Mouse (Mus musculus) adrenal gland (tissue): Measurements from ENCODE around the gene Irf9.

Experiments used
- intact Hi-C: fragments of 180-260 bp; cut with DNase I; formaldehyde crosslinking; loops from one replicate; pipeline ENCODE4 v1.15.1; 2025

The Irf9 gene

DNA sequence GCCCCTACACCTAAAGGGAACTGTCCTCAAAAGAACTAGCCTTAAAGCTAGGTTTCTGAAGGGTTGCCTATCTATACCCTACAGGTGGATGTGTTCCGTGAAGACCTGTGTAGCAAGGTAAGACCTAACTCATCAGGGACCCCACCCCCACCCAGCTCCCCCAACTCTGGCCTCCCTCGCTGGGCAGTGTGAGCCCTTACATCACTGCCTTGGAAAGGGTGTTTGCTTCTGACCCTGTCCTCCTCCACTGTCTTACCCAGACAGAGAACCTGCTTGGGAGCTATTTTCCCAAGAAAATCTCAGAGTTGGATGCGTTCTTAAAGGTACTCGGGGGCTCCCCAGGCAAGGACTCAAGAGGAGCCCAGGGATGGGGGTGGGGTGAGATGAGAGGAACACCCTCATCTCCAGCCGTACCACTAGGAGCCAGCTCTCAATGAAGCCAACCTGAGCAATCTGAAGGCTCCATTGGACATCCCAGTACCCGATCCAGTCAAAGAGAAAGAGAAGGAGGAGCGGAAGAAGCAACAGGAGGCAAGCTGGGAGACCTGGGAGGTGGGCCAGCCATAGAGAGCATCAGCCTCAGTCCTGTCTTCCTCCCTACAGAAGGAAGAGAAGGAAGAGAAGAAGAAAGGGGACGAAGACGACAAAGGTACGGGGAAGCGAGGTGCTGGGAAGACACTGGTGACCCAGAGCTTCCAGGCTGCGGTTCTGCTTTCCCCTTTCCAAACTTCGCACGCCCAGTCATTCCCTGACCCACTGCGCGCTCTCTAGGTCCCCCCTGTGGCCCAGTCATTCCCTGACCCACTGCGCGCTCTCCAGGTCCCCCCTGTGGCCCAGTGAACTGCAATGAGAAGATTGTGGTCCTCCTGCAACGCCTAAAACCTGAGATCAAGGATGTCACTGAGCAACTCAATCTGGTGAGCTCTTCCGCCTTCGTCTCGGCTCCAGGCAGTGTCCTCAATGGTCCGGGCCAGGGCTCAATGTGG, 23.6 kb upstream of the Irf9 start:
- intact Hi-C loops = no loop called here

DNA sequence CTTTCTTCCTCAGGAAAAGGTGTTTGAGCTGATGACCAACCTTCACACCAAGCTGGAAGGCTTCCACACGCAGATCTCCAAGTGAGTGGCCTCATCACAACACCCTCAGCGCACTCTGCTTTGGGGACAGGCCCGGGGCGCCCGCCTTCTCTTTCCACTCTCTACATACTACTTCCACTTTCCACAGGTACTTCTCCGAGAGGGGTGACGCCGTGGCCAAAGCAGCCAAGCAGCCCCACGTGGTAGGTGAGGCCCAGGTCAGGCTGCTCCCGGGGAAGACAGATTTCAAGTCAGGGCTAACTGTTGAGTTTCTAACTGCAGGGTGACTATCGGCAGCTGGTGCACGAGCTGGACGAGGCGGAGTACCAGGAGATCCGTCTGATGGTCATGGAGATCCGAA, 22.6 kb upstream of the Irf9 start:
- intact Hi-C loops = no loop called here

- intact Hi-C loops = no loop called here
Observed at GRCm38 (mm10) chr14:55581981-55582681, 21.2 kb upstream of the Irf9 start.

DNA sequence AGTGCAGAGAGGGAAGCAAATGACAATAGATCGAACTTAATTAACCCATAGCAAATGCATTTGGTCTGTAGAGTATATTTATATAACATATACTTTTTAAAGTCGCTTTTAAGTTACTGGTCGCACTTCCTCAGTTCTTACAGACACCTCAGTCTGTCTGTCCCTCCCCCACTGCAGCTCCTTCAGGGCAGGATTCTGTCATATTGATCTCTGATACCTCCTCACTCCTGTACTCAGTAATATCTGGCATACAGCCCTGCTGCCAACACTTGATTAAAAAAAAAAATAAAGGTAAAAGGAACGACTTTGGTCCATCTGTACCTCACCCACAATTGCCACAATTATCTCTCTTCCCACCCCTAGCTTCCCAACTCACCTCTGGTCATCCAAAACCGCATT, 19.1 kb upstream of the Irf9 start:
- intact Hi-C loops = no loop called here

- intact Hi-C loops = no loop called here
Observed at GRCm38 (mm10) chr14:55584702-55585565, 18.4 kb upstream of the Irf9 start, which contains the start of gene Emc9. Emc9 (minus strand) TSS chr14:55585302.

DNA sequence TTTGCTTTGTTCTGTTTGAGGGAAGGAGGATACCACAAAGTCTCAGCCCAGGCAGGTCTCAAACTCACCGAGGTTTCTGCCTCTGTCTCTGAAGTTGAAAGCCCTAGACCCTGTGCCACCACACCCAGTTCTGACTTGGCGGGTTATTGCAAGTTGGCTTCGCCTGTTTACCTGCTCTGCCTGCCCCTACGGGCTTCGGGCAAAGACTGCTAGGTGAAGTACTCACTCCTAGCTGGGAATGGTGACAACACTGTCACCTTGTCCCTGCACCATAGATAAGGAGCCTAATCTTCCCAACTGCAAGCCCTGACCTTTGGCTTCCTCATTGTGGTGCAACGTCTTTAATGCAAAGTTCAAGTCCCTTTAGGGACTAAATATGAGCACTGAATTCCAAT, 17.8 kb upstream of the Irf9 start:
- intact Hi-C loops = no loop called here

DNA sequence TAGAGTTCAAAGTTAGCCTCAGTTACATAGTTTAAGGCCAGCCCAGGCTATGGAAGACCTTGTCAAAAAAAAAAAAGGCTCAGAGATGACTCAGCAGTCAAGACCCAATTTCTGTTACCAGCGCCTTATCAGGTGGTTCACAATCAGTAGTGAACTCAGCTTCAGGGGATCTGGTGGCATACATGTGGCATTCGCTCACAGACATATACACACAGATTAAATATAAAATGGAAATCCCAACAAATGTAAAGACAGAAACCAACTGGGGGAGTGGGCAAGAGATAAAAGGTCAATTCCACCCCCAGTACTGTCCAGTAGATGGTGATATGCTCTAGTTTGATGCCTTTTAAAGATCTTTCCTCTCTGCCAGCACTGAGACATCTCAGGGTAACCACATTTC, 17.2 kb upstream of the Irf9 start:
- intact Hi-C loops = no loop called here

DNA sequence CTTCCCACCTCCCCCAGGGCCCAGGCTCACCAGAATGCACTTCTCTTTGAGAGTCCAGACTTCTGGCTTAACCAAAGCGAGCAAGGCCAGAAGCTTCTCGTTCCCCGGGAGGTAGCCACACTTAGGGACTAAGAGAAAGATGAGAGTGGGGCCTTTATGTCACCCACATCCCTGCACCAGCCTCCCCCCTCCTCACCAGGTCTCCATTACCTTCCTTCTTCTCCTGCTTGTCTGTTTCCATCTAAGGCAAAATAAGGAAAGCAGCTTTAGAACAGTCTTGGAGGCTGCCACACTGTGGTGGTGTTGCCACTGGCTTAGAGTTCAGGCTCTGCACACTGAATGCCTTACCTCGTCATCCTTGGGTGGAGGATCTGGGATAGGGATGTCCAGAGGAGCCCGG, 14.1 kb upstream of the Irf9 start:
- intact Hi-C loops = no loop called here

DNA sequence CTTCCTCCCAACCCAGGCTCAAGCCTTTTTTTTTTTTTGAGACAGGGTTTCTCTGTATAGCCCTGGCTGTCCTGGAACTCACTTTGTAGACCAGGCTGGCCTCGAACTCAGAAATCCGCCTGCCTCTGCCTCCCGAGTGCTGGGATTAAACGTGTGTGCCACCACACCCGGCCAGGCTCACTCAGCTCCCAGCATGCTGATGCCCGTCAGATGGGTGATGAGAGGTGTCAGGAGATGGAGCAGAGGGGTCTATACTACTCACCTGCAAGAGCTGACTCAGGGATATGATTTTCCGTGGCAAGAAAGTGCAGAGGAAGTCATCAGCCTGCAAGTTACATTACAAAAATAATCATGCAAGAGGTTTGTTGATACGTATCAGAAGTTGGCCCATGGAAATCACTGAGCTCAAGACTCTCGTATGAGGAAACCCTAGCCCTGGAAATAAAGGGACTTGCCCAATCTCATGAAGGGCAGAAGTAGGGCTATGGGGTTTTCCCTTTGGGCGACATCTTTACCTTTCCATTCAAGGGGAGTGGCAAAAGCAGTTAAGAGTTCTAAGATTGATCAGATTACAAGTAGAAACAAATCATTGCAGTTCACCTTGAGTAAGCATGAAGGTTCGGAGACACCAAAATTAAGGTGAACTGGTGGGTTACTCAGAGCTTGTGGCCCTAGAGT, 13.5 kb upstream of the Irf9 start:
- intact Hi-C loops = no loop called here

- intact Hi-C loops = no loop called here
Observed at GRCm38 (mm10) chr14:55590748-55591330, 12.5 kb upstream of the Irf9 start, which contains the start of gene Psme2. Psme2 (minus strand) TSS chr14:55591113.

DNA sequence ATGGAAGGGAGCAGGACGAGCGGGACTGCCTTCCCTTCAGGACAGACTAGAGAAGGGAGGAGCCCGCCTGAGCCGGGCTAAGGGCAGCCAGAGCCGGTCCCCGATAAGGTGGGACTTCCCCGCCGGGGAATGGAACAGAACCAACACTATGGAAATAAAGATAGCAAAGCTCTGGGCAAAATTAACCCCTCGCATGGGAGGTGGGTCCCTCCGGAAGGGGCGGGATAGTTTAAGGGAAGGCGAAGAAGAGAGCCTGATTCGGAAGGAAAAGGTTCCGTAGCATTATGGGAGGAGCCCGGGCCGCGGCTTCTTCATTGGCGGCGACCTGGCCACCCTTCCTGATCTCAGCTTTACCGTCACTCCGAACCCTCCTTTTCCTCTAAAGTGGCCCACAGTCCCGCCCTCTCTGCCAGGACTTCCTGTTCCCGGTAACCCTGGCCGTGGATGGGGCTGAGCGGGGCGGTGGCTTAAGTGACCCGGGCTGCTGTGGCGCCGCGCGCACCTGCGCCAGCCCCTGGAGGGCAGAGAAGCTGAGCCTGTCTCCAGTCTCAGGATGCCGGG, 12.0 kb upstream of the Irf9 start, which contains the start of gene Rnf31:
TSS of gene Rnf31 (plus strand) at position 378 of the 561 bp plus-strand sequence.
- intact Hi-C loops = no loop called here

DNA sequence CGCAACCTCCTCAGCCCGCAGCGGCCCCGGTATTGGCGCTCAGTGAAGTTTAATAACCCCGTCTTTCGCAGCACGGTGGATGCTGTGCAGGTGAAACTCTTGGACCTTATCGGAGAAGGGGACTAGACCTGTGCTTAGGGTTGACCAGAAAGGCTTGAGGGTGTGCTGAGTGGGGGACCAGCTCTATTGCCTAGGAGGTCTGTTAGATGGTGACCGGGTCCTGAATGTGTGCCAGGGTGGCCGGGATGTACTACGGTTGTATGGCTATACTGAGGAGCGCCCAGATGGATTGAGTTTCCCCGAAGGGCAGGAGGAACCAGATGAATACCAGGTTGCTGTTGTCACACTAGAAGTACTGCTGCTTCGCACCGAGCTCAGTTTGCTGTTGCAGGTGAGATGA, 11.1 kb upstream of the Irf9 start:
- intact Hi-C loops = no loop called here

- intact Hi-C loops = no loop called here
Observed at GRCm38 (mm10) chr14:55596036-55596690, 7.2 kb upstream of the Irf9 start.

DNA sequence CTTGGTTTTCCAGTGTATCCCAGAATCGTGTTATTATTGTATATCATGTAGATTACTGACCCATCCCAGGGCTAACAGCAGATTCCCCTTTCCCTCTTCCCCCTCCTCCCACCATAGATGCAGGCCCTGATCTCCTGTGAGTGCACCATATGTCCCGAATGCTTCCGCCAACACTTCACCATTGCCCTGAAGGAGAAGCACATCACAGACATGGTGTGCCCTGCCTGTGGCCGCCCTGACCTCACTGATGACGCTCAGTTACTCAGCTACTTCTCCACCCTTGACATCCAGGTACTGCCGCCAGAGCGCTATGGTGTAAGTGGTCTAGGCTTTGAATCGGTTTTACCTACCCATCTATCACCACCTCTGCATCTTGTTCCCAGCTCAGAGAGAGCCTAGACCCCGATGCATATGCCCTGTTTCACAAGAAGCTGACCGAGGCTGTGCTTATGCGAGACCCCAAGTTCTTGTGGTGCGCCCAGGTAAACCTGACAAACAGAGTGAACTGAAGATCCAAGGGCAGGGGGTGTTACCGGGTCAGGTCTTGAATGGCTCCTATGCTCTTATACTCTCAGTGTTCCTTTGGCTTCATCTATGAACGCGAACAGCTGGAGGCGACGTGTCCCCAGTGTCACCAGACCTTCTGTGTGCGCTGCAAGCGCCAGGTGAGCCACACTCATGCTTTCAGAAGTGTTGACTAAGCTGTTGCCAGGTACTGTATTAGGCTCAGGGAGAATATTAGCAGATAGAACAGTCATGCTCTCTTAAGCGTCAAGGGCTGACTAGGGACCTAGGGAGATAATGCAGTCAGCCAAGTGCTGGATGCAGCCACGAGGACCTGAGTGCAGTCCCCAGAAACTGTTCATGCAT, 4.6 kb upstream of the Irf9 start:
- intact Hi-C loops = no loop called here

GRCm38 (mm10) chr14:55603633-55604576, 534 bp downstream of the Irf9 start:
- intact Hi-C loops = loop anchor here (5.0 kb wide), 1 partner anchor 107 kb away; no protein-coding TSS in a partner anchor

GRCm38 (mm10) chr14:55604823-55605222, 1.5 kb downstream of the Irf9 start:
- intact Hi-C loops = loop anchor here (5.0 kb wide), 1 partner anchor 108 kb away; no protein-coding TSS in a partner anchor
